10 mouse cellular contexts compared by ENCODE assay signal in the genomic region with DNA sequence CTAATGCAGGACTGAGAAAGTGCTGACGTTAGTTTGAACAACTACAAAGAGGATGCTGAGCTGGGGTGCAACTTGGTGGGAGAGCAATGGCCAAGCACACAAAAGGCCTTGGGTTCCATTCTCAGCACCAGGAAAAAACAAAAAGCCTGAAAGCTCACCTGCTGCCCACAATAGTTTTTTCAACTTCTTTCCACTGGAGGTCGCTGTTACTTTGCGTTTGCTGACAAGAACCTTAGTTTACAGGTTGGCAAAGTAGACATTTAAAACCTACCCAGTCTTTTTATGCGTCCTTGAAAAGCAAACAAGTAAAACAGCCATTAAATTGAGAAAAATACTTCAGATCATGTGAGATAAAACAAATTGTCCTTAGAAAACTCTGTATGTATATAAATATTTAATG. TPM values are rescaled to one million over a fixed set of nuclear protein-coding genes. Genes with fewer than 3 reads are reported as not detected.
A peak's percentile ranks its signal among the peaks of the same experiment; 100 is the strongest.
DNase-seq lines count a peak whose midpoint lies in the region; ATAC-seq and TF ChIP-seq lines count a peak whose summit lies in the region.
"Had no signal": no experiment of that assay in that cellular context is flagged by ENCODE, and none has a peak within 500 bp of the region (broad histone marks: within the 10 kb centered on the region; RNA-seq: fewer than 3 reads in every experiment).

No protein-coding gene starts in this region.

- H3K27me3 ChIP-seq in heart, embryonic 12.5 days (replicated peaks): no peaks in the 10 kb centered on the region
- H3K27me3 ChIP-seq in thymus, adult 2 months (ENCODE audit: control insufficient read depth, insufficient read depth, low read length): no peaks in the 10 kb centered on the region
- no peaks in the 10 kb centered on the region for H3K27me3 ChIP-seq in heart, embryonic 11.5 days (ENCODE audit: control insufficient read depth, insufficient read depth, low read length)
- H3K27me3 ChIP-seq: embryonic facial prominence, embryonic 13.5 days; stomach, embryonic 15.5 days had no signal

- H3K4me2 ChIP-seq in heart, embryonic 12.5 days: no peak overlapping the region
- H3K4me2 ChIP-seq in heart, embryonic 11.5 days: no peak overlapping the region
- H3K4me2 ChIP-seq: embryonic facial prominence, embryonic 13.5 days; stomach, embryonic 15.5 days had no signal

- ATAC-seq in heart, embryonic 12.5 days (ENCODE audit: insufficient number of reproducible peaks, low FRiP score): no peak
- ATAC-seq in heart, embryonic 11.5 days (replicated peaks; ENCODE audit: insufficient number of reproducible peaks, low FRiP score, low TSS enrichment): no peak

- peak; percentile 65 for DNase-seq in heart, postnatal 4 days
- DNase-seq in thymus, adult 2 months: peak; percentile 43
- no peak for DNase-seq in thymus, adult 18-20 months
- DNase-seq in c-Kit-positive CD71-positive TER-119-positive erythroid progenitor cells, embryonic 14.5 days (ENCODE audit: low spot score): peak; percentile 20
- peak; percentile 33 to 43 for DNase-seq in layer of hippocampus, postnatal 10 days (ENCODE audit: low spot score in 2 of 2)
- peak; percentile 41 for DNase-seq in thymus, postnatal 25 days

- no peak overlapping the region for H3K27ac ChIP-seq in heart, embryonic 12.5 days (ENCODE audit: poor library complexity, severe bottlenecking)
- no peak overlapping the region for H3K27ac ChIP-seq in thymus, adult 2 months (ENCODE audit: control insufficient read depth, insufficient read depth, low read length)
- H3K27ac ChIP-seq in heart, embryonic 11.5 days (ENCODE audit: low read depth, low read length): no peak overlapping the region
- H3K27ac ChIP-seq: embryonic facial prominence, embryonic 13.5 days; stomach, embryonic 15.5 days had no signal

- 11% methylated on average over 4 of the region's 4 CpGs for WGBS in heart, embryonic 12.5 days
- 26% methylated on average over 4 of the region's 4 CpGs for WGBS in thymus, adult 2 months
- 13% methylated on average over 4 of the region's 4 CpGs for WGBS in heart, embryonic 11.5 days (ENCODE audit: insufficient replicate concordance)

- TF ChIP-seq POLR2A in thymus, adult 2 months (IDR thresholded peaks at IDR 0.05; ENCODE audit: control insufficient read depth, extremely low read depth, insufficient read depth, low read length, poor library complexity): no peak

- H3K4me3 ChIP-seq in heart, embryonic 12.5 days: no peak overlapping the region
- no peak overlapping the region for H3K4me3 ChIP-seq in thymus, adult 2 months (ENCODE audit: control insufficient read depth, insufficient read depth, low read length)
- no peak overlapping the region for H3K4me3 ChIP-seq in heart, embryonic 11.5 days (ENCODE audit: low read depth, low read length)
- H3K4me3 ChIP-seq: embryonic facial prominence, embryonic 13.5 days; stomach, embryonic 15.5 days had no signal

- no peak overlapping the region for H3K9ac ChIP-seq in heart, embryonic 12.5 days
- H3K9ac ChIP-seq in heart, embryonic 11.5 days (ENCODE audit: low read depth, low read length): no peak overlapping the region
- H3K9ac ChIP-seq: embryonic facial prominence, embryonic 13.5 days; stomach, embryonic 15.5 days had no signal

- H3K9me3 ChIP-seq in heart, embryonic 12.5 days (replicated peaks): no peaks in the 10 kb centered on the region
- H3K9me3 ChIP-seq in heart, embryonic 11.5 days (replicated peaks; ENCODE audit: control insufficient read depth, low read length): no peaks in the 10 kb centered on the region
- H3K9me3 ChIP-seq: embryonic facial prominence, embryonic 13.5 days; stomach, embryonic 15.5 days had no signal

- TF ChIP-seq CTCF in thymus, adult 2 months (IDR thresholded peaks at IDR 0.05; ENCODE audit: borderline replicate concordance, control insufficient read depth, extremely low read depth, insufficient read depth, low read length, poor library complexity): no peak

- H3K36me3 ChIP-seq in heart, embryonic 12.5 days: no peaks in the 10 kb centered on the region
- no peaks in the 10 kb centered on the region for H3K36me3 ChIP-seq in thymus, adult 2 months (ENCODE audit: control insufficient read depth, insufficient read depth, low read length)
- H3K36me3 ChIP-seq in heart, embryonic 11.5 days (ENCODE audit: control insufficient read depth, insufficient read depth, low read length): no peaks in the 10 kb centered on the region
- H3K36me3 ChIP-seq: embryonic facial prominence, embryonic 13.5 days; stomach, embryonic 15.5 days had no signal

- peaks cover 20% of the 10 kb centered on the region for H3K4me1 ChIP-seq in heart, embryonic 12.5 days (replicated peaks)
- 0 out of 2 replicates have a peak, but pooled peaks cover 5% of the 10 kb centered on the region for H3K4me1 ChIP-seq in thymus, adult 2 months (replicated peaks; ENCODE audit: control insufficient read depth, insufficient read depth, low read length)
- peaks cover 9% of the 10 kb centered on the region; the same call in 1 of the 2 replicates for H3K4me1 ChIP-seq in heart, embryonic 11.5 days (ENCODE audit: control insufficient read depth, insufficient read depth, low read length)
- H3K4me1 ChIP-seq: embryonic facial prominence, embryonic 13.5 days; stomach, embryonic 15.5 days had no signal

RNA-seq across cellular contexts. Expression of gene Mylk4, which starts 15.7 kb away (rescaled TPM):
- 10 to 100 TPM; 55.6 to 59.7 TPM for total RNA-seq in heart, postnatal 4 days (2021)
- polyA plus RNA-seq in heart, embryonic 12.5 days (2016; fragmentation: Nextera tagmentation; extraction: Ambion mirVana): 0.18 and 0.28 TPM in 2 replicates
- 0.68 and 2.2 TPM in 2 replicates for polyA plus RNA-seq in thymus, adult 2 months (2012; rRNA removed)
- 1 to 10 TPM in 1 of 2 experiments, under 1 TPM in 1; 0.73 to 1.0 TPM for total RNA-seq in layer of hippocampus, postnatal 10 days (2021)
- 0.16 TPM in 1 of 2 replicates, not detected in the other for polyA plus RNA-seq in heart, embryonic 11.5 days (2014; fragmentation: Nextera tagmentation; extraction: Ambion mirVana)

RNA-seq across cellular contexts. Expression of gene Wrnip1, which starts 33.7 kb away (rescaled TPM):
- 10 to 100 TPM; 25.4 to 29.8 TPM for total RNA-seq in heart, postnatal 4 days (2021)
- 30.2 TPM in 2 replicates for polyA plus RNA-seq in heart, embryonic 12.5 days (2016; fragmentation: Nextera tagmentation; extraction: Ambion mirVana)
- polyA plus RNA-seq in thymus, adult 2 months (2012; rRNA removed): 61.7 and 62.1 TPM in 2 replicates
- 10 to 100 TPM; 57.9 to 58.4 TPM for total RNA-seq in layer of hippocampus, postnatal 10 days (2021)
- 14.2 and 14.6 TPM in 2 replicates for polyA plus RNA-seq in heart, embryonic 11.5 days (2014; fragmentation: Nextera tagmentation; extraction: Ambion mirVana)

RNA-seq across cellular contexts. Expression of gene D930007J09Rik, which starts 34.5 kb away (rescaled TPM):
- total RNA-seq in heart, postnatal 4 days (2021): not detected
- not detected in 2 replicates for polyA plus RNA-seq in heart, embryonic 12.5 days (2016; fragmentation: Nextera tagmentation; extraction: Ambion mirVana)
- not detected in 2 replicates for polyA plus RNA-seq in thymus, adult 2 months (2012; rRNA removed)
- total RNA-seq in layer of hippocampus, postnatal 10 days (2021): 1 to 10 TPM; 1.4 to 1.9 TPM
- polyA plus RNA-seq in heart, embryonic 11.5 days (2014; fragmentation: Nextera tagmentation; extraction: Ambion mirVana): not detected in 2 replicates
- polyA plus RNA-seq: embryonic facial prominence, embryonic 13.5 days; stomach, embryonic 15.5 days had no signal

Comparison
In these comparisons a context has a peak if more than half of its experiments do, and no peak if none do; other contexts are left out.
1. DNase-seq: peak in heart, postnatal 4 days (single experiment), thymus, adult 2 months (single experiment), c-Kit-positive CD71-positive TER-119-positive erythroid progenitor cells, embryonic 14.5 days (single experiment), layer of hippocampus, postnatal 10 days (2 of 2) and thymus, postnatal 25 days (single experiment); none in thymus, adult 18-20 months (0 of 2).